Mouse (Mus musculus) midbrain, embryonic 10.5 days (tissue): ENCODE results near the gene Ppp2r5e. TPM values are rescaled to one million over a fixed set of nuclear protein-coding genes. Genes with fewer than 3 reads are reported as not detected.

ENCODE experiments used
- DNase-seq: peaks from one replicate; pipeline ENCODE4 v3.0.0-alpha.2; 2017; ENCODE audit warnings: low spot score
- H3K27ac ChIP-seq: fragments of 300-500 bp; sonication (generic); replicated peaks from 2 replicates; pipeline ENCODE4 v1.5.1; 2016; ENCODE audit warnings: mild to moderate bottlenecking
- H3K27me3 ChIP-seq: fragments of 300-500 bp; sonication (generic); 2 replicates; pipeline ENCODE4 v1.6.1; 2016; ENCODE audit warnings: low read depth, mild to moderate bottlenecking; ENCODE audit not compliant: poor library complexity, severe bottlenecking
- H3K36me3 ChIP-seq: fragments of 300-500 bp; sonication (generic); 2 replicates; pipeline ENCODE4 v1.6.1; 2016; ENCODE audit warnings: mild to moderate bottlenecking, moderate library complexity
- H3K4me1 ChIP-seq: fragments of 300-500 bp; sonication (generic); 2 replicates; pipeline ENCODE4 v1.6.1; 2016
- H3K4me3 ChIP-seq: fragments of 300-500 bp; sonication (generic); 2 replicates; pipeline ENCODE4 v1.5.1; 2016; ENCODE audit warnings: mild to moderate bottlenecking, moderate library complexity
- H3K9me3 ChIP-seq: fragments of 300-500 bp; sonication (generic); replicated peaks from 2 replicates; pipeline ENCODE4 v1.6.1; 2016; ENCODE audit warnings: mild to moderate bottlenecking
- WGBS: fragments of 180-500 bp; shearing (Covaris S2); methylation state at CpG from one replicate; pipeline ENCODE4 v1.1.7; 2016; 5-methylcytosine and 5-hydroxymethylcytosine counted together
- polyA plus RNA-seq: library from polyadenylated mRNA; unstranded; fragments of >200 nt; fragmentation: Nextera tagmentation; extraction: Ambion mirVana; gene quantifications from 2 replicates; pipeline ENCODE4 v1.2.1, GENCODE M21; 2016

Ppp2r5e gene
- polyA plus RNA-seq, 1 experiment from 2014 or later, result 15.0 TPM

DNA sequence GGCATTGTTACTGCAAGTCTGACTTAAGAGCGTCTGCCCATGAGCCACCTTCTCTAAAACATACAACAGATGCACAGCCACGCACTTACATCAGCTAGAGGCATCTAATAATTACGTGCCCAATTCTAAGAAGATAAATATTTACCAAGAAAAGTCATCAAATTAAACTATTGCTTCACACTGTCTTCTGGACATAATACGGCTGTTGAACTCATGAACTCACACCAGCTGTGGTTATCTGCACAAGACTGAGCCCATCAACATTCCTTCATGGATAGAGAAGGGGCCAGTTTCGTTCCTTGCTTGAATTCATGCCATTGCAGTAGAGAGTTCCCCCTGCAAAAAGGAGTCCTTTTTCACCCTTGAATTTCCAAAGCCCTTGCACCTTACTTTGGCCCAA lies 28.3 kb downstream of the Ppp2r5e start:
- 89% methylated on average over 5 of the region's 5 CpGs for WGBS
- H3K27ac ChIP-seq, result no peak overlapping the region
- no peak overlapping the region for H3K4me3 ChIP-seq
- no peak for DNase-seq
- no peaks in the 10 kb centered on the region for H3K27me3 ChIP-seq
- H3K9me3 ChIP-seq, result no peaks in the 10 kb centered on the region
- no peaks in the 10 kb centered on the region for H3K4me1 ChIP-seq
- H3K36me3 ChIP-seq, result peaks cover 15% of the 10 kb centered on the region

DNA sequence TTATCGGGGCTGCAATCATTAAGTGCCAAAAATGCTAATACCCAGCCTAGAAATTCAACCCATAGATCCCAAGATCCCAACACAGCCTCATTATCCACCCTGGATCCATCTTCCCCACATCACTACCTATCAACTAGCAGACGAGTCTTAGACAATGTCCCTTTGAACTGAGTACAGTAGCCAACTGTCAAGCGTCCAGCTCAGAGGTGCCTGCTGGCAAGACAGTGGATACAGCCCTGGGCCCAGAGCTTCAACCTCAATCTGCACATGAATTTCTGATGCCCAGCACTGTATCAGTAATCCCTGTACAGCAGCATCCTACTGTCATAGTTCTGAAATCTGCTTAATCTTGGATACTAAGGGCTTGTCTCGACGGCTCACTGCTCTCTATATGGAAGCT lies 30.3 kb downstream of the Ppp2r5e start:
- no peak overlapping the region for H3K4me3 ChIP-seq
- H3K27ac ChIP-seq, result no peak overlapping the region
- no peak for DNase-seq
- H3K36me3 ChIP-seq, result peaks cover 20% of the 10 kb centered on the region
- no peaks in the 10 kb centered on the region for H3K27me3 ChIP-seq
- no peaks in the 10 kb centered on the region for H3K9me3 ChIP-seq
- 93% methylated on average over 5 of the region's 5 CpGs for WGBS
- no peaks in the 10 kb centered on the region for H3K4me1 ChIP-seq

- no peaks in the 10 kb centered on the region for H3K9me3 ChIP-seq
- WGBS, result 79% methylated on average over 1 of the region's 1 CpGs
- H3K4me3 ChIP-seq, result no peak overlapping the region
- H3K4me1 ChIP-seq, result no peaks in the 10 kb centered on the region
- no peaks in the 10 kb centered on the region for H3K27me3 ChIP-seq
- H3K27ac ChIP-seq, result no peak overlapping the region
- no peak for DNase-seq
- H3K36me3 ChIP-seq, result peaks cover 20% of the 10 kb centered on the region
Observed at GRCm38 (mm10) chr12:75564498-75564897, 31.5 kb downstream of the Ppp2r5e start.

DNA sequence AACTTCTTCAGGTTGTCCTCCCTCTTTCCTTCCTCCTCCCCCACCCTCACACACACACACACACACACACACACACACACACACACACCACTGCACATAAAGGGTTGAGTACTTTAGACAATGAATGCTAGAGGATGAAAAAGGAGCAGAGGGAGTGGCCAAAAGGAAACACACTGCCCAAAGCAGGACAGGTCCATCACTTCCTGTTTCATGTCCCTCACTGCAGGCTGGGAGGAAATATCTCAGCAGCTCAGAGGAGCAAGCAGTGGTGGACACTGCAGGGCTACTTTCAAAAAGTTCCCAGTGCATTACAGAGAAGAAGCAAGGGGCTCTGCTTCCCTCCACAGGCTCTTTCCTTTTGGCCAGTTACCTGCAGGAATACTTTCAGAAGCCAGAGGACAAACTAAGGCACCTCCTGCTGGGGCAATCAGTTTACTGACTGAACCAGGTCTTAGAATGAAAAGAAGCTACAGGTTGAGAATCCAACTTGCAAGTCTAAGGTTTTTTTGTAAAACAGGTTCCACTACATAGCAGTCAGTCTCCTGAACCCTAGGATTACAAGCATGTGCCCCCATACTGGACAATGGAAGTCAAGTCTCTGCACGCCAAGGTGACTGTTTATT lies 32.9 kb downstream of the Ppp2r5e start:
- H3K36me3 ChIP-seq, result peaks cover 20% of the 10 kb centered on the region
- 96% methylated on average over 1 of the region's 1 CpGs for WGBS
- no peaks in the 10 kb centered on the region for H3K4me1 ChIP-seq
- H3K4me3 ChIP-seq, result no peak overlapping the region
- H3K27me3 ChIP-seq, result no peaks in the 10 kb centered on the region
- no peak for DNase-seq
- H3K9me3 ChIP-seq, result no peaks in the 10 kb centered on the region
- no peak overlapping the region for H3K27ac ChIP-seq

- Histone ChIP-seq H3K27ac (no peak overlapping the region), H3K4me1 (peaks cover 8% of the 10 kb centered on the region; the same call in 1 of the 2 replicates), H3K36me3 (peaks cover 20% of the 10 kb centered on the region), H3K9me3 (no peaks in the 10 kb centered on the region), H3K27me3 (no peaks in the 10 kb centered on the region), H3K4me3 (no peak overlapping the region)
- no peak for DNase-seq
- 86% methylated on average over 4 of the region's 4 CpGs for WGBS
Observed at GRCm38 (mm10) chr12:75560681-75561387, 35.2 kb downstream of the Ppp2r5e start.

GRCm38 (mm10) chr12:75559196-75559595 lies 36.8 kb downstream of the Ppp2r5e start:
- Histone ChIP-seq H3K36me3 (peaks cover 10% of the 10 kb centered on the region; the same call in 1 of the 2 replicates), H3K27me3 (no peaks in the 10 kb centered on the region), H3K4me1 (peaks cover 11% of the 10 kb centered on the region; the same call in 1 of the 2 replicates), H3K9me3 (no peaks in the 10 kb centered on the region), H3K4me3 (no peak overlapping the region), H3K27ac (no peak overlapping the region)
- DNase-seq, result no peak
- WGBS, result 91% methylated on average over 2 of the region's 2 CpGs

- no peak overlapping the region for H3K27ac ChIP-seq
- WGBS, result 95% methylated on average over 2 of the region's 2 CpGs
Observed at GRCm38 (mm10) chr12:75557813-75558212, 38.2 kb downstream of the Ppp2r5e start.

GRCm38 (mm10) chr12:75555032-75555431 lies 41.0 kb downstream of the Ppp2r5e start:
- no peak overlapping the region for H3K4me3 ChIP-seq
- no peak overlapping the region for H3K27ac ChIP-seq
- no peak for DNase-seq
- H3K27me3 ChIP-seq, result no peaks in the 10 kb centered on the region
- 0 out of 2 replicates have a peak, but pooled peaks cover 6% of the 10 kb centered on the region for H3K36me3 ChIP-seq
- 84% methylated on average over 3 of the region's 3 CpGs for WGBS
- H3K9me3 ChIP-seq, result no peaks in the 10 kb centered on the region
- H3K4me1 ChIP-seq, result peaks cover 11% of the 10 kb centered on the region; the same call in 1 of the 2 replicates

More at GRCm38 (mm10) chr12:75557813-75558212, 38.2 kb downstream of the Ppp2r5e start:
- Histone ChIP-seq H3K4me1 (peaks cover 11% of the 10 kb centered on the region; the same call in 1 of the 2 replicates), H3K36me3 (peaks cover 9% of the 10 kb centered on the region; the same call in 1 of the 2 replicates), H3K9me3 (no peaks in the 10 kb centered on the region), H3K27me3 (no peaks in the 10 kb centered on the region), H3K4me3 (no peak overlapping the region)
- DNase-seq, result no peak

DNA sequence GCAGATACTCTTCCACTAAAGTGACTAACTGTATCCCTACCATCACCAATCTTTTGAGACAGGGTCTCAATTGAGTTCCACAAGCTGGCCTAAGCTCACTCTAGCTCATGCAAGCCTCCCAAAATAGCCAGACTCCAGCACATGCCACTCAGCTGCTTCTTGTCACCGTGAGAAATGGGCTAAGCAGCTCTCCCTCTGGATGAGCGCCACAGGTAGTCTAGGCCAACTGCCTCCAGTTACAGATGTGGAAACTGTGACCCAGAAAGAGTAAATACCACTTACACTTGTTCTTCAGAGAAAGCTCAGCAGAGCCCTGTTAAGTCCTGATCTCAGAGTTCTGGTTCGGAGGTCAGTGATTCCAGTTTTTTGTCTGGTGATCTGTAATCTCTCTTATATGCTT lies 43.7 kb downstream of the Ppp2r5e start:
- Histone ChIP-seq H3K9me3 (no peaks in the 10 kb centered on the region), H3K4me3 (no peak overlapping the region), H3K27ac (no peak overlapping the region), H3K36me3 (0 out of 2 replicates have a peak, but pooled peaks cover 6% of the 10 kb centered on the region), H3K4me1 (peaks cover 6% of the 10 kb centered on the region; the same call in 1 of the 2 replicates), H3K27me3 (no peaks in the 10 kb centered on the region)
- no peak for DNase-seq
- WGBS, result 91% methylated on average over 3 of the region's 3 CpGs

DNA sequence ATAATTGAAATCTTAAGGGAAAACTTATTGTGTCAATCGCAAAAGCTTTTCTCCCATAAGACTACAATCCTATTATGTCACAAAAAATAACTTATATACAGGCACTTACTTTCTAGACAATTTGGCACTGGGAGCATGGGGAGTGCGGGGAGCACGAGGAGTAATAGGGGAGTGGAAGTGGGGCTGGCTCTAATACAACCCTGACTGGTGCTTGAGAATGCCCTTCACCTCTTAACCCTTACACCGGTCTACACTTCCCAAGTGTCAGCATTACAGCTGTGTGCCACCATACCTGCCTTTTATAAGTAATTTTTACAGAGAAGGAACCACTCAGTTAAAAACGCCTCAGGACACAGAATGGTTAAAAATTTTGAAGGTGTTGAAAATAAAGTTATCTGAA lies 44.4 kb downstream of the Ppp2r5e start:
- 93% methylated on average over 5 of the region's 5 CpGs for WGBS
- H3K36me3 ChIP-seq, result 0 out of 2 replicates have a peak, but pooled peaks cover 6% of the 10 kb centered on the region
- no peak overlapping the region for H3K4me3 ChIP-seq
- DNase-seq, result no peak
- H3K27me3 ChIP-seq, result no peaks in the 10 kb centered on the region
- peaks cover 6% of the 10 kb centered on the region; the same call in 1 of the 2 replicates for H3K4me1 ChIP-seq
- H3K27ac ChIP-seq, result no peak overlapping the region
- no peaks in the 10 kb centered on the region for H3K9me3 ChIP-seq

GRCm38 (mm10) chr12:75548999-75549398 lies 47.0 kb downstream of the Ppp2r5e start:
- Histone ChIP-seq H3K4me1 (no peaks in the 10 kb centered on the region), H3K9me3 (no peaks in the 10 kb centered on the region), H3K27ac (no peak overlapping the region), H3K4me3 (no peak overlapping the region), H3K27me3 (no peaks in the 10 kb centered on the region), H3K36me3 (0 out of 2 replicates have a peak, but pooled peaks cover 6% of the 10 kb centered on the region)
- DNase-seq, result no peak
- WGBS, result 86% methylated on average over 9 of the region's 9 CpGs

DNA sequence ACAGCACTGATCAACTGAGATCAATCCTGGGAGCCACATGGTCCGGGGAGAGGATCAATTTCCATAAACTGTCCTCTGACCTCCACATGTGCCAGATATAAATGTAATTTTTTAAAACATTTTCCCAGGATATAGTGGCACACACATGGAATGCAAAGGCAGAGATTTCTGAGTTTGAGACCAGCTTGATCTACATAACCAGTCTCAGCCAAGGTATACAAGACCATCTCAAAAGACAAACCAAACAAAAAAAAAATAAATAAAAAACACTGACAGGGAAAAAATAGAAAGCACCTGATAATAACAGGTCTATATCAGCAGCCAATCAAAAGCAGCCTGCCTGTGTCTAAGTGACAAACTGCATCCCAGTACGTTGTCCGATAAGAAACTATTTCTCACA lies 48.9 kb downstream of the Ppp2r5e start:
- H3K27ac ChIP-seq, result no peak overlapping the region
- H3K4me3 ChIP-seq, result no peak overlapping the region
- 0 out of 2 replicates have a peak, but pooled peaks cover 4% of the 10 kb centered on the region for H3K36me3 ChIP-seq
- no peaks in the 10 kb centered on the region for H3K27me3 ChIP-seq
- 0 out of 2 replicates have a peak, but pooled peaks cover 3% of the 10 kb centered on the region for H3K4me1 ChIP-seq
- no peak for DNase-seq
- WGBS, result 93% methylated on average over 3 of the region's 3 CpGs
- no peaks in the 10 kb centered on the region for H3K9me3 ChIP-seq

- no peak for DNase-seq
- H3K36me3 ChIP-seq, result 0 out of 2 replicates have a peak, but pooled peaks cover 2% of the 10 kb centered on the region
- H3K27me3 ChIP-seq, result no peaks in the 10 kb centered on the region
- H3K9me3 ChIP-seq, result no peaks in the 10 kb centered on the region
- 0 out of 2 replicates have a peak, but pooled peaks cover 3% of the 10 kb centered on the region for H3K4me1 ChIP-seq
- no peak overlapping the region for H3K27ac ChIP-seq
- 95% methylated on average over 5 of the region's 5 CpGs for WGBS
- no peak overlapping the region for H3K4me3 ChIP-seq
Observed at GRCm38 (mm10) chr12:75546241-75546640, 49.8 kb downstream of the Ppp2r5e start.
